Mouse (Mus musculus): Measurements from ENCODE around the gene Olfr1313. TPM values are rescaled to one million over a fixed set of nuclear protein-coding genes. Genes with fewer than 3 reads are reported as not detected.
"Not testable (repeated sequence)": the region's sequence is repeated elsewhere in the genome, so short reads cannot be mapped to it uniquely, and the experiment has no call there.

Gene Olfr1313
- not detected for total RNA-seq (2021)
- long read RNA-seq, experiment 1: 0 reads
- long read RNA-seq, experiment 2: 0 reads

GRCm38 (mm10) chr2:112077743-112078142, at the start of gene Olfr1313:
Gene Olfr1313 (minus strand): TSS chr2:112077843.
- no peak for DNase-seq (ENCODE audit: low spot score in 2 of 2)

- DNase-seq (ENCODE audit: low spot score in 2 of 2): no peak
Measured at GRCm38 (mm10) chr2:112115340-112115739, 37.7 kb upstream of the Olfr1313 start, which contains the start of gene Olfr1315-ps1. Gene Olfr1315-ps1 (minus strand): TSS chr2:112115440.

GRCm38 (mm10) chr2:112096681-112097080, 19.0 kb upstream of the Olfr1313 start, which contains the start of gene Olfr1314:
Gene Olfr1314 (minus strand): TSS chr2:112096781.
- DNase-seq (ENCODE audit: low spot score in 2 of 2): no peak

- no peak for DNase-seq (ENCODE audit: low spot score in 2 of 2)
Measured at GRCm38 (mm10) chr2:112050138-112050537, 27.5 kb downstream of the Olfr1313 start, which contains the start of gene Olfr1312. Gene Olfr1312 (minus strand): TSS chr2:112050238.

- DNase-seq (ENCODE audit: low spot score in 2 of 2): not testable (repeated sequence)
Measured at GRCm38 (mm10) chr2:112026971-112027370, 50.7 kb downstream of the Olfr1313 start.

GRCm38 (mm10) chr2:112024312-112024711, 53.3 kb downstream of the Olfr1313 start, which contains the start of gene Olfr1311:
Gene Olfr1311 (minus strand): TSS chr2:112024412.
- no peak for DNase-seq (ENCODE audit: low spot score in 2 of 2)

Other genes with a start within 250 kb of the Olfr1313 start
- gene Olfr1305, start 200.7 kb downstream of the Olfr1313 start, total RNA-seq (2021): not detected
- not detected for gene Olfr1306, start 161.6 kb downstream of the Olfr1313 start, total RNA-seq (2021)
- gene Olfr1307, start 128.4 kb downstream of the Olfr1313 start, total RNA-seq (2021): under 1 TPM in 1 of 2 experiments, not detected in 1; 0.03 TPM
- not detected for gene Olfr1308, start 112.9 kb downstream of the Olfr1313 start, total RNA-seq (2021)
- gene Olfr1309, start 87.6 kb downstream of the Olfr1313 start, total RNA-seq (2021): not detected
- gene Olfr1310, start 65.1 kb downstream of the Olfr1313 start, total RNA-seq (2021): not detected
- gene Olfr1311, start 53.4 kb downstream of the Olfr1313 start, total RNA-seq (2021): not detected
- not detected for gene Olfr1312, start 27.6 kb downstream of the Olfr1313 start, total RNA-seq (2021)
- not detected for gene Olfr1314, start 18.9 kb upstream of the Olfr1313 start, total RNA-seq (2021)
- not detected for gene Olfr1315-ps1, start 37.6 kb upstream of the Olfr1313 start, total RNA-seq (2021)
- gene Olfr1316, start 57.1 kb upstream of the Olfr1313 start, total RNA-seq (2021): not detected
- not detected for gene Olfr1317, start 62.5 kb upstream of the Olfr1313 start, total RNA-seq (2021)
- not detected for gene Olfr1318, start 76.4 kb upstream of the Olfr1313 start, total RNA-seq (2021)
- 1 to 10 TPM; 5.0 to 5.5 TPM for gene Lpcat4, start 161.6 kb upstream of the Olfr1313 start, total RNA-seq (2021)
- gene Nutm1, start 181.4 kb upstream of the Olfr1313 start, total RNA-seq (2021): not detected
- gene Nop10, start 184.1 kb upstream of the Olfr1313 start, total RNA-seq (2021): 10 to 100 TPM; 51.2 to 52.0 TPM
- 10 to 100 TPM; 41.1 to 50.6 TPM for gene Slc12a6, start 188.0 kb upstream of the Olfr1313 start, total RNA-seq (2021)
- not detected for gene Gm21985, start 188.5 kb upstream of the Olfr1313 start, total RNA-seq (2021)

Measured in gastrocnemius, postnatal 4 days (tissue).